Mouse (Mus musculus) layer of hippocampus, adult 2 months (tissue): ENCODE results near the gene Rps16. TPM values are rescaled to one million over a fixed set of nuclear protein-coding genes. Genes with fewer than 3 reads are reported as not detected.

Experiments used
- DNase-seq, 2 experiments: peaks; one replicate each; pipeline ENCODE4 v3.0.0; 2022; ENCODE audit warnings: low spot score in 2 of 2
- H3K27ac ChIP-seq: fragments of 200-600 bp; 2 replicates; pipeline ENCODE4 v1.8.1; 2022
- H3K4me3 ChIP-seq: fragments of 200-600 bp; 2 replicates; pipeline ENCODE4 v1.8.1; 2022; ENCODE audit warnings: mild to moderate bottlenecking
- CTCF ChIP-seq: fragments of 200-600 bp; conservative IDR thresholded peaks from 2 replicates; pipeline ENCODE4 v1.8.1; 2022; ENCODE audit warnings: antibody characterized with exemption, mild to moderate bottlenecking, moderate library complexity
- long read RNA-seq, 2 experiments: library from polyadenylated mRNA; stranded (forward); transcript quantifications; one replicate each; pipeline ENCODE4 v2.0.0; 2021; ENCODE audit warnings: borderline mapping rate in 2 of 2
- total RNA-seq, 2 experiments: library from RNA; stranded (reverse); gene quantifications; 2 replicates each; pipeline ENCODE4 v1.2.3; 2021

The Rps16 gene
- 100 to 1,000 TPM; 490 to 496 TPM for total RNA-seq
- long read RNA-seq, experiment 1, transcript Rps16-201 (5 exons, 1,109 nt) = major isoform, 173 of 179 reads
- long read RNA-seq, experiment 1, partial matches to known transcripts = 1 of 179 reads
- long read RNA-seq, experiment 1, other reads (novel, unspliced or antisense) = 3 of 179 reads
- long read RNA-seq, experiment 2, transcript Rps16-201 (5 exons, 1,109 nt) = major isoform, 236 of 239 reads
- long read RNA-seq, experiment 2, partial matches to known transcripts = 1 of 239 reads
- long read RNA-seq, experiment 2, other reads (novel, unspliced or antisense) = 1 of 239 reads

DNA sequence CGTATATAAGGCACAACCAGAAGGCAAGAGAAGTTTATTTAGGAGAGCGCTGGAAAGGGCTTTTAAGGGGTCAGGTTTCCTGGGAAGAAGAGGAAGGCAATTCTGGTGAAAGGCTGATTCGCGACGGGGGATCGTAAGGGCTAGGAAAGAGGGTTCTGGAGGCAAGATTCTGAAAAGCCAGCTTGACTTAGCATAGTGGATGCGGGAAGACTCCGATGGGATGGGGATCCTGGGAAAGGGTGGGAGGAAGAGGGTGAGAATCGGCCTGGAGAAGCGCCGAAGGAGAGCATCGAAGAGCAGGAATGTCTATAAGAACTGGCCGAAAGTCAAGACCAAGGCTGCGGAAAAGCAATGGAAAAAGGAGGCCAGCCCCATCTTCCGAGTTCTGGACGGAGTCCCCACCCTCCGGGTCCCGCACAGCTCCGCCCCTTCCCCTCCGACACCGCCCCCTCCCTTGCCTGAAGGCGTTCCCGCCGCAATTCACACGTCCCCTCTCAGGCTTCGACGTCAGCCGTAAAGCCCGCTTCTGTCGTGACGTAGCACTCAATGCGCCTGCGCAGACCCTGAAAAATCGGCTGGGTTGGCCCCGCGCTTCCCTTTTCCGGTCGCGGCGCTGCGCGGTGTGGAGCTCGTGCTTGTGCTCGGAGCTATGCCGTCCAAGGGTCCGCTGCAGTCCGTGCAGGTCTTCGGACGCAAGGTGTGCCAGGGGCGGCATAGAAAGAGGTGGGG, at the start of gene Rps16:
TSS of gene Rps16 (plus strand) at position 498 of the 729 bp plus-strand sequence.
- peak within 1 kb of the TSS; percentile 83 for H3K4me3 ChIP-seq
- TF ChIP-seq CTCF = no peak
- peak; percentile 97 to 99 for DNase-seq
- H3K27ac ChIP-seq = peak within 1 kb of the TSS; percentile 90

DNA sequence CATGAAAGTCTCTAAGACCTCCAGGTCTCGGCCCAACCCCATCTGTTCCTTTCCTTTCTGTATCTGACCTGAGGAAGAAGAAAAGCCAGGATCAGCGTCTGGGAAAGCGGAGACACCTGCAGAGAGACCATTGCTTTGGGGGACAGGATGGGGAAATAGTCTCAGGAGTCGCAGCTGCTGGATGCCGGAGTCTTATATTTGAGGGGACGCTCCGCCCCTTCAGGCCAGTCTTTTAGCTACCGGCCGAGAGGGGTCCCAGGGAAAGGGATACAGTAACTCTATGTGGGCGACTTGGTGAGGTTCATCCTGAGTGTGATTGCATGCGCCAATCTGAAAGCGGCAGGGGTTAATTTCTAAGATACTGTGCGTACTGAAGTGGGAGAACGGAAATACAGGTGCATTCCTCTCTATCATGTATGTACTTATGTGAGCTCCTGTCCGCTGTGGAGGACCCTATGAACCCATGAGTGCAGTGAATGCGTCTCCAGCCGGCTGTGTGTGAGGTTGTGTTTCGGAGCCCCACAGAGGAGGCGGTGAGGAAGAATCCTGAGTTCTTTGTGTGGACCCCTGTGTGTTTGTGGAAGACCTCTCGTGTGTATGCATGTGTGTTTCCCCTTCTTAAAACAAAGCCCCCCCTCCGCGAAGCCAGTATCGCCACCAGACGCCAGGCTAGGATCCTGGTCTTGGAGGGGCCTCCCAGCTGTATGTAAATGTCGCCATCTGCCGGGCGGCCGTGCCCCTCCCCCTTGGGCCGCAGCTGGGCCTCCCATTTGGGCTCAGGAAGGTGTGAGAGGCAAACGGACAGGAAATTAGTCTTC, 48.6 kb upstream of the Rps16 start, which contains the start of gene Dll3:
TSS of gene Dll3 (minus strand) at position 623 of the 818 bp plus-strand sequence.
- DNase-seq = peak; percentile 33 to 35
- TF ChIP-seq CTCF = peak; percentile 63
- peak within 1 kb of the TSS; percentile 30 for H3K4me3 ChIP-seq
- no peak within 1 kb of the TSS for H3K27ac ChIP-seq

DNA sequence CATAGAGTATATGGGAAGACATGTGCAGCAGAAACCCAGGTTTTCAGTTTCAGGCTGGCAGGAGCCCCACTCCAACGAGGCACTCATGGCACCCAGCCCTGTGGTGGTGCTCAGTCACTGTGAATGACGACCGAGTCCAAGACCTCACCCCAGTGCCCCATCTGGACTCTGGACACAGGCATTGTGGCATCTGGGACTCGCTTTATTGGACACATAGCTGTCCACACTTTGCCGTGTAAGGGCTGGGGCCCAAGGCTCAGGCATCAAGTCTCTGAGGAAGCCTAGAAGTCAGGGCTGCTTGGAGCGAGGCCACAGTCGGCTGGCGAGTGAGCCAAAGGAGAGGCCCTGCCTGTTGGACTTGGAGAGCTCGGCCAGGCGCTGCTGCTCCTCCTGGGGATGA, 44.8 kb upstream of the Rps16 start:
- Histone ChIP-seq H3K27ac (no peak overlapping the region), H3K4me3 (no peak overlapping the region)
- no peak for TF ChIP-seq CTCF
- DNase-seq = no peak

DNA sequence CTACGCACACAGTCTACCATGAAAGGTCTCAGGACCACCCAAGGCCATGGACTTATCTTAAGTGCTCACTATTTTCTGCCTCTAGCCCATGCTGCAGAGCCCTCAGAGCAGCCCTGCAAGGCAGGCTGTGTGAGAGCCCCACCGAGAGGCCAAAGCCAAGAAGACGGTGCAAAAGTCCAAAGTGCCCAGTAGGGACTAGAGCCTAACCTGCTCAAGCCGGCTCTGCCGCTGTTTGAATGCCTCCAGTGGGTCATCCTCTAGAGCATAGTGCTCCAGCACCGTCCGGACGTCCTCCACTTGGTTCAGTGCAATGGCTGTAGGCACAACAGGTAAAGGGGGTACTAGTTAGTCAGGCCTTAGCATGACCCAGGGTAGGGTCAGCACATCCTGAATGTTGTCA, 44.2 kb upstream of the Rps16 start:
- H3K27ac ChIP-seq = no peak overlapping the region
- no peak for TF ChIP-seq CTCF
- DNase-seq = no peak
- no peak overlapping the region for H3K4me3 ChIP-seq

DNA sequence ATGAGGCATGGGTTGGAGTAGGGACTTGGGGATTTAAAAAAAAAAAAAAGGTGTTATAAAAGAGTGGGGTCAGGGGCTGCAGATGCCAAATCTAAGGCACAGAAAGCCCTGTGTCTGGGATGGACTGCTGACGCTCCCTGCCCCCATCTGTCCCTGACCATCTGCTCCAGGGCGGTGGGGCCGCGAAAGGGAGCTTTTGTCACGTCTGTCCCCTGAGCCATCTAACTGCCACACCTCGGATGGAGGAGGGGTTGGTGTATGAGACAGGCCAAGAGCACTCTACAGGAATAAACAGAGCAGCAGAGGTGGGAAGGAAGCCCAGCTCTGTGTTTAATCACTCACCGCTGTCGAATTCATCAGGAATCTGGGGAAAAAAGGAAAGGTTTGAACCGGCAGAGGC, 40.7 kb upstream of the Rps16 start:
- no peak for TF ChIP-seq CTCF
- no peak overlapping the region for H3K27ac ChIP-seq
- no peak overlapping the region for H3K4me3 ChIP-seq
- DNase-seq = no peak

DNA sequence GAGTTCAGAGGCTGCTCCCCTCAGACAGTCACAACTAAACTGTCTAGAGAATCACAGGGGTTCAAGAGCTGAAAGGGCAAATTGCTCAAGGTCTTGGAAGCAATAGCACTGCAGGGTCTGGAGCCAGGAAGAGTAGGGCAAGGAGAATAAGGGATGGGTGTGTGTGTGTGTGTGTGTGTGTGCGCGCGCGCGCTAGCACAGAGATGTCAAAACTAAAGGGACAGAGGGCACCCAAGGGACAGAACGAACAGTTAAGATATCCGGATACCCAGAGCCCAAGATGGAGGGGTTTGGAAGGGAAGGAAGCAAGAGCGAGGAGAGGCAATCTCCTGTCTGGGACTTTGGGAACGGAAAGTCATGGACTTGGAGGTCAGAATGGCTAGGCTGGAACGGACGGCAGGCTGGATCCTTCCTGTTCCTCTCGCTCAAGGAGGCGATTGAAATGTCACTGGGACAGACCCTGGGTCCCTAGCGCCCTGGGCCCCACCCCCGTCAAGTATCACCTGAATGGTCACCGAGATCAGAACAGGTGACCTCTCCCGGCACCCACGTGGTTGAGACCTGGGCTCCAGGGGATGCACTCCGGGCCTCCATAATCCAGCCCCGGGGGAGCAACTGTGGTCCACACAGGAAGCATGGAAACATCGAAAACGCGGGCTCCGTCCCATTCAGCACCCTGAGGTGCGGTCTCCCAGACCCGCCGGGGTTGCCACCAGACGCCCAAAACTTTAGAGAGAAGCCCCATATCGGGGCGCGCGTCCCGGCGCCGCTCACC, 39.1 kb upstream of the Rps16 start:
- no peak for DNase-seq
- no peak for TF ChIP-seq CTCF
- Histone ChIP-seq H3K27ac (peak overlapping the region; percentile 88), H3K4me3 (peak overlapping the region; percentile 89)

DNA sequence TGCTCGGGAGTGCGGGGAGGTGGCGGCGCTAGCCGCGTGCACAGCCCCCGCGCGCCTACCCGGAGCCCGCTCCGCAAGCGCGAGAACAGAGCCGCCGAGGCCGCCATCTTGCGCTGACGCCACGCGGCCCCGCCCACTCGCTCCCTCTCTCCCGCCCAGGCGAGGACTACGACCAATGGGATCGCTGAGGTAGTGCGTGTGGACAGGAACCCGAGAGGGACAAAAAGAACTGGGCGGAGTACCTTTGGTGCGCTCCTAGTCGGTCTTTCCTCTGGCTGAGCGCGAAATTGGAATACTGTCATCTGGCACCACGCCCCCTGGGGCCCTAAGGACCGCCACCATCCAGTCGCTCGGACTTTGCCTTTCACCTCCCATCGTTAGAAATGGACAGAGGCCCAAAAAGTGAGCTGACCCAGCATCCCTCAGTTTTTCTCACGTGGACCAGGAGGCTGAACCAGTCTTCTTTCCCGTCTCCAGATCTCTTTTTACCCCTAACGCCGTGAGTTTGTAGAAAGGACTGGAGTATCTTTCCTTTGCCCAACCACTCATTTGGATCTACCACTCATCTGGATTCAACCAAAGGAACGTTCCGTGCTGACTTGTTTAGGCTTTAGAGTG, 38.4 kb upstream of the Rps16 start, which contains the start of gene Timm50:
TSS of gene Timm50 (minus strand) at position 147 of the 618 bp plus-strand sequence.
- peak within 1 kb of the TSS; percentile 88 for H3K27ac ChIP-seq
- peak; percentile 98 for DNase-seq
- H3K4me3 ChIP-seq = peak within 1 kb of the TSS; percentile 89
- TF ChIP-seq CTCF = peak; percentile 12; the same call in 1 of the 2 replicates

DNA sequence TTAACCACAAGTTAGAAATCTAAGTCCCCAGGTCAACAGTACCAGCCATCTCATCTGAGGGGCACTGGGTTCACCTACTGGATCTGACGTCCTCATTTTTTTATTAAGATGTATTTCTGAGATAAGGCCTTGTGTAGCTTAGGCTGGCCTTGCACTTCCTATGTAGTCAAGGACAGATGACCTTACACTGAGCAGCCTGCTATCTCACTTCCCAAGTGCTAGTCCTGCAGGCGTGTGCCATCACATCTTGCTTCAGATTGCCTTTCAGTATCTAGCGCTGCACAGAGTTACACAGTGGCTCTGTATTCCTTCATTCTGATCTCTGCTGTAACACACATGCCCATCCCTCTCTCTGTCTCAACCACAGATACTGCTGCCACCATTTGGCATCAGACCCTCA, 32.4 kb upstream of the Rps16 start:
- Histone ChIP-seq H3K4me3 (no peak overlapping the region), H3K27ac (no peak overlapping the region)
- TF ChIP-seq CTCF = no peak
- no peak for DNase-seq

DNA sequence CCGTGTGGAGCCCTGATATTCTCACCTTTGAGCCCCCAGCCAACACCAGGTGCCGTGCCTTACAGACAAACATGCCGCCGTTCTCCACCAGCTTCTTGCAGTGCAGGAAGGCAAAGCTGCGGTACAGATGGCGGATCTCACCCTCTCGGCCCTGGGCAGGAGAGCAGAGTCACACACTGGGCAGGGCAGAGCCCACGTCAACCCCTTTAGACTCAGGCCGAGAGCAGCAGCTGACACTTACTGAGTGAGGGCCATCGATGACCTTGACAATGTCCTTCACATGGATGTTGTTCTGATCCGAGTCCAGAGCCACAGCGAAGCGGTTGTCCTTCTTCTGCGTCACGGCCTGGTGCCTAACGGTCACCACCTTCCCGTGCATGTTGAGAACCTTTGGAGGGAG, 31.7 kb upstream of the Rps16 start:
- no peak for DNase-seq
- Histone ChIP-seq H3K27ac (no peak overlapping the region), H3K4me3 (no peak overlapping the region)
- no peak for TF ChIP-seq CTCF

DNA sequence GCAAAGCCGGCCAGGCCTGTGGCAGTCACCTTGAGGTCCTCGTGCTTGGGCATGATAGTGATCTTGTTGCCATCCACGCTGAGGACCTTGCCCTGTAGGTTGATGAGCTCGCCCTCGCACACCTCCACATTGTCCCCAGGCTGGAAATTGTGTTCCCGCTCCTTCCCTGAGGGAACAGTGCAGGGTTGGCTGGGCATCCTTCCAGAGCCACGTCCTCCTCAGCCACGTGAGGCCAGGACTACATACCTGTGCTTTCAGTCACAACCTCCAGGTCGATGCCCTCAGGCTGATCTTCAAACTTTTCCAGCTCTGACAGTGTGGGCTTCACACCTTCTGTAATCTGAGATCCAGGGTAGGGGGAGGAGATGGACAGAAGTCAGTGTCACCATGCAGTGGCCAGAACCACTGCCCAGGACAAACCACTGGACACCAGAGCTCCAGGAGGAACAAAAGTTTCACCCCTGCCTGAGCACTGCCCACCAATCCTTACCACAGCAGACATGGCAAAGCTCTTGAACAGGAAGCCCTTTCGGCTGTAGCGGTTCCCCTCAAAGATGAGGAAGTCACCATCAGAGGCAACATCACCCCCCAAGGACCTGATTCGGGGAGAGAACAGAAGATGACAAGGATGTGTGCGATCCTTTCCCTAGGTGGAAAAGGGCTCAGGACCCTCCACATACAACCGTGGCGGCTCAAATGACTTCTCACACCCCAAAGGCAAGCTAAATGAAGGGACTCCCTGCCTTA, 28.3 kb upstream of the Rps16 start:
- TF ChIP-seq CTCF = no peak
- DNase-seq = no peak
- H3K27ac ChIP-seq = no peak overlapping the region
- H3K4me3 ChIP-seq = no peak overlapping the region

DNA sequence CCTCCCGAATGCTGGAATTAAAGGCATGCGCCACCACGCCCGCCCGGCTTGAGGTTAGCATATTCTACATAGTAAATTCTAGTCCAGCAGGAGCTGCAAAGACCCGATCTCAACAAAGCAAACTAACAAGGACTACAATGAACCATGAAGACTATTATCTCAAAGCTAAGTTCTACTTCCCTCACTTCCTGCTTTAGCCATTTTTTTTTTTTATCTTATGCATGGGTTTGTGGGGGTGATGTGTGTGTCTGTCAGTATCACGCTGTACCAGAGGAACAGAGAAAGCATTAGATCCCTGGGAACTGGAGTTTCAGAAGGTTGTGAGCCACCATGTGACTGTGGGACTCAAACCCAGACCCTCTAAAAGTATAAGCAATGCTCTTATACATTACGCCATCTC, 25.2 kb upstream of the Rps16 start:
- H3K27ac ChIP-seq = no peak overlapping the region
- DNase-seq = no peak
- no peak overlapping the region for H3K4me3 ChIP-seq
- no peak for TF ChIP-seq CTCF
